Mouse (Mus musculus) megakaryocyte, embryonic 14.5 days (primary cell): ENCODE measurements at regions not wholly inside any gene's neighbourhood (a gene's known extent, or its start where the extent isn't known, plus 50 kb on each side); places are given as distances from the start of the nearest gene placed in this dataset.

ENCODE experiments used
- FLI1 ChIP-seq: IDR thresholded peaks from 2 replicates; pipeline ENCODE4 v1.6.1; 2012; ENCODE audit warnings: low read length, inconsistent platforms, mixed read lengths
- GATA1 ChIP-seq: IDR thresholded peaks from 3 replicates; pipeline ENCODE4 v1.6.1; 2012; ENCODE audit warnings: mixed read lengths, low read length, inconsistent platforms, borderline replicate concordance

DNA sequence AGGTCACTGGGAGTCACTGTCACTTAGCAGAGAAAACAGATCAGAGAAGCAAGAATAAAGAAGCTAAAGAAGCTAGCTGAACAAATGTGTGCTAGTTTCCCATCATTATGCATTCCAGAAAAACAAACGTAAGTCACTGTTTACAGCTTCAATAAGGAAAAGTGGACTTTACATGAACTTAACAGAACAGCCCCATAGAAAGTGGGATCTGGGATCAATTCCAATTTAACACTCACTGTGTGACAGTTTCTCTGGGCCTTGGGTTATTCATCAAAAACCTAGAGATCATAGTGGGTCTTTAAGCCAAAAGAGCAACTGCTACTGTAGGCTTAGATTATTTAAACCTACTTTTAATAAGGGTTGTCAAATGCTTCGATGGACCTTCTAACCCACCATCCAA is 379.4 kb downstream of the Atp6ap1l start:
- TF ChIP-seq GATA1 (no peak), FLI1 (no peak)
